In the genomic region with DNA sequence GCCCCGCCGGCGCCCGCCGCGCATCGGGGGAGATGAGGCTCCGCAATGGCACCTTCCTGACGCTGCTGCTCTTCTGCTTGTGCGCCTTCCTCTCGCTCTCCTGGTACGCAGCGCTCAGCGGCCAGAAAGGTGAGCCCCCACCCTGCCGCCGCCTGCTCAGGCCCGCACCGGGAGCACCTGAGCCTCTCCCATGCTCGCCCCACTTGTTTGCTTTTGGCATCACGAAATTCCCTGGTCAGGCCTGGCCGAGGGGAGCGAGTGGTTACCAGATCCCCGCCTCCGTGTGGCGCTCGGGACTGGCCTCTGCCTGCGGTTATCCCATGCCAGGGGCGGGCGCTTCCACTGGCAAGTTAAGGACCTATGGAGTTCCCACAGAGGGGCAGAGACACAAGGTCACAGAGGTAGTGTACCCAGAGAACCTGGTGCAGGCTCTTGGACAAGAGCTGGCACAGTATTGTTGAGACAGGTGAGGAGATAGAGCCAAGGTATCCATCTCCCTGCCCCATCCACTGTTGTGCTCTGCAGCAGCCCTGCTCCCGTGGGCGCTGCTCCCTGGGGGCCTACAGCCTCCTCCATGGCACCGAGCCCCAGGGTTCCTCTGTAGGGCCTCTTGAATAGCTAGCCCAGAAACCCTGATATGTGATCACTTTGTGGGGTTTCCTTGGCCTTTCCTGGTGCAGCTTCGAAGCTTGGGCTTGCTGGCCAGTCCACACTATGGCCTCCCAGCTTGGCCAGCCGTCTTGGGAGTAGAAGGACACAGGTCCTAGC, we compare ENCODE assay signal across 7 mouse cellular contexts. TPM values are rescaled to one million over a fixed set of nuclear protein-coding genes. Genes with fewer than 3 reads are reported as not detected.
DNase-seq lines count a peak whose midpoint lies in the region; ATAC-seq and TF ChIP-seq lines count a peak whose summit lies in the region.

No protein-coding gene starts in this region.

- H3K9ac ChIP-seq in ES-Bruce4 (ENCODE audit: low read depth, poor library complexity, severe bottlenecking): peak overlapping the region; percentile 85
- peak overlapping the region; percentile 89 for H3K9ac ChIP-seq in heart, embryonic 14.5 days (ENCODE audit: low read length)

- peak; percentile 13; the same call in 1 of the 2 replicates for ATAC-seq in heart, embryonic 14.5 days (ENCODE audit: insufficient number of reproducible peaks, insufficient read depth, low FRiP score, low read depth)

- TF ChIP-seq CTCF in C2C12 (IDR thresholded peaks at IDR 0.05; ENCODE audit: control insufficient read depth, insufficient read depth, insufficient read length) (no peak), ES-Bruce4 (IDR thresholded peaks at IDR 0.05; ENCODE audit: low read depth, low read length) (no peak)
- no peak for TF ChIP-seq CTCF in cortical plate, adult 2 months (IDR thresholded peaks at IDR 0.05; ENCODE audit: extremely low read depth, insufficient read depth, low read length)

- H3ac ChIP-seq in C2C12 (ENCODE audit: control insufficient read depth, insufficient read length, low read depth): peak overlapping the region; percentile 94

- H3K4me2 ChIP-seq in heart, embryonic 14.5 days (ENCODE audit: low read length): peak overlapping the region; percentile 82

- peaks cover 88% of the 10 kb centered on the region for H3K79me2 ChIP-seq in C2C12 (ENCODE audit: control insufficient read depth, insufficient read depth)

- TF ChIP-seq POLR2A in ES-Bruce4 (IDR thresholded peaks at IDR 0.05; ENCODE audit: insufficient read depth, low read length): no peak
- TF ChIP-seq POLR2A in cortical plate, adult 2 months (IDR thresholded peaks at IDR 0.05; ENCODE audit: extremely low read depth, insufficient read depth, low read length): no peak

- DNase-seq in kidney, postnatal 25 days: peak; percentile 64 to 85
- DNase-seq in midbrain, embryonic 10.5 days (ENCODE audit: low spot score): peak; percentile 55
- peak; percentile 40 for DNase-seq in thymus, postnatal 25 days

- H3K4me3 ChIP-seq in C2C12 (ENCODE audit: insufficient read depth, poor library complexity, severe bottlenecking) (peak overlapping the region; percentile 82), ES-Bruce4 (ENCODE audit: low read depth, low read length) (peak overlapping the region; percentile 64)
- H3K4me3 ChIP-seq in cortical plate, adult 2 months (ENCODE audit: insufficient read depth, low read length): peak overlapping the region; percentile 98
- peak overlapping the region; percentile 73 to 75 for H3K4me3 ChIP-seq in heart, embryonic 14.5 days (ENCODE audit: control insufficient read depth in 1 of 2, insufficient read depth in 1 of 2, low read depth in 1 of 2, low read length in 2 of 2)
- H3K4me3 ChIP-seq in midbrain, embryonic 10.5 days: peak overlapping the region; percentile 92

- H3K9me3 ChIP-seq in ES-Bruce4 (replicated peaks; ENCODE audit: control insufficient read depth, insufficient read depth, low read length, poor library complexity, severe bottlenecking): no peaks in the 10 kb centered on the region
- no peaks in the 10 kb centered on the region for H3K9me3 ChIP-seq in heart, embryonic 14.5 days (ENCODE audit: control insufficient read depth, low read length)
- H3K9me3 ChIP-seq in midbrain, embryonic 10.5 days (replicated peaks): no peaks in the 10 kb centered on the region

- WGBS in heart, embryonic 14.5 days: 3% methylated on average over 34 of the region's 34 CpGs
- WGBS in midbrain, embryonic 10.5 days: 4% methylated on average over 34 of the region's 34 CpGs

- H3K27me3 ChIP-seq in C2C12 (ENCODE audit: control insufficient read depth, insufficient read depth, insufficient read length): no peaks in the 10 kb centered on the region
- no peaks in the 10 kb centered on the region for H3K27me3 ChIP-seq in ES-Bruce4 (ENCODE audit: control insufficient read depth, insufficient read depth, low read length, poor library complexity, severe bottlenecking)
- no peaks in the 10 kb centered on the region for H3K27me3 ChIP-seq in heart, embryonic 14.5 days (ENCODE audit: control insufficient read depth, insufficient read depth, low read length)
- peaks cover 67% of the 10 kb centered on the region for H3K27me3 ChIP-seq in midbrain, embryonic 10.5 days (ENCODE audit: low read depth, poor library complexity, severe bottlenecking)

- H3K4me1 ChIP-seq in ES-Bruce4 (ENCODE audit: control insufficient read depth, insufficient read depth, low read length): peaks cover 8% of the 10 kb centered on the region
- peaks cover 8% of the 10 kb centered on the region; the same call in 1 of the 2 replicates for H3K4me1 ChIP-seq in cortical plate, adult 2 months (ENCODE audit: control insufficient read depth, insufficient read depth, low read length)
- peaks cover 11 to 26% of the 10 kb centered on the region in 2 experiments for H3K4me1 ChIP-seq in heart, embryonic 14.5 days (ENCODE audit: control insufficient read depth in 2 of 2, insufficient read depth in 2 of 2, low read length in 2 of 2)
- H3K4me1 ChIP-seq in midbrain, embryonic 10.5 days: peaks cover 65% of the 10 kb centered on the region

- no peak overlapping the region for H3K27ac ChIP-seq in ES-Bruce4 (ENCODE audit: insufficient read depth, low read length)
- H3K27ac ChIP-seq in cortical plate, adult 2 months (ENCODE audit: insufficient read depth, low read length): peak overlapping the region; percentile 73; the same call in 1 of the 2 replicates
- H3K27ac ChIP-seq in heart, embryonic 14.5 days (replicated peaks in 1 of 2; ENCODE audit: control insufficient read depth in 1 of 2, insufficient read depth in 1 of 2, low read depth in 2 of 2, low read length in 2 of 2): peak overlapping the region; percentile 43 to 69; a peak in 3 of 4 replicates
- peak overlapping the region; percentile 94 for H3K27ac ChIP-seq in midbrain, embryonic 10.5 days (replicated peaks)

- peaks cover 42% of the 10 kb centered on the region for H3K79me3 ChIP-seq in C2C12 (ENCODE audit: low read depth)

- TF ChIP-seq EP300 in ES-Bruce4 (IDR thresholded peaks at IDR 0.05; ENCODE audit: insufficient read depth, low read depth, low read length): no peak

- H3K36me3 ChIP-seq in C2C12 (ENCODE audit: control insufficient read depth, insufficient read depth) (peaks cover 41% of the 10 kb centered on the region), ES-Bruce4 (ENCODE audit: control insufficient read depth, insufficient read depth, low read length, poor library complexity, severe bottlenecking) (no peaks in the 10 kb centered on the region)
- H3K36me3 ChIP-seq in heart, embryonic 14.5 days (ENCODE audit: control insufficient read depth, insufficient read depth, low read length): peaks cover 5% of the 10 kb centered on the region; the same call in 1 of the 2 replicates
- 0 out of 2 replicates have a peak, but pooled peaks cover 2% of the 10 kb centered on the region for H3K36me3 ChIP-seq in midbrain, embryonic 10.5 days

TF ChIP-seq in C2C12, 6 proteins besides CTCF, POLR2A, EP300 and RAD21:
- TF ChIP-seq MYOD1 (IDR thresholded peaks at IDR 0.05; ENCODE audit: control insufficient read depth, insufficient read length, low read depth): no peak

RNA-seq across cellular contexts. Expression of gene Ltc4s, which starts 12.6 kb away (rescaled TPM):
- polyA plus RNA-seq in C2C12 (2012; fragmentation: generic; extraction: Trizol) (1.3 TPM), ES-Bruce4 (2011; ENCODE audit: insufficient read depth, insufficient read length, low read depth, missing spikeins) (2.7 and 3.1 TPM in 2 replicates)
- polyA plus RNA-seq in cortical plate, adult 2 months (2012; rRNA removed): 22.5 and 24.2 TPM in 2 replicates
- polyA plus RNA-seq in heart, embryonic 14.5 days (2014; fragmentation: Nextera tagmentation; extraction: Ambion mirVana): 1.8 and 1.9 TPM in 2 replicates
- polyA plus RNA-seq in midbrain, embryonic 10.5 days (2016; fragmentation: Nextera tagmentation; extraction: Ambion mirVana): 0.75 and 1.2 TPM in 2 replicates

RNA-seq across cellular contexts. Expression of gene Mgat4b, which starts 15.1 kb away (rescaled TPM):
- polyA plus RNA-seq in C2C12 (2012; fragmentation: generic; extraction: Trizol) (139 TPM), ES-Bruce4 (2011; ENCODE audit: insufficient read depth, insufficient read length, low read depth, missing spikeins) (30.8 and 37.0 TPM in 2 replicates)
- 56.6 and 61.1 TPM in 2 replicates for polyA plus RNA-seq in cortical plate, adult 2 months (2012; rRNA removed)
- polyA plus RNA-seq in heart, embryonic 14.5 days (2014; fragmentation: Nextera tagmentation; extraction: Ambion mirVana): 32.9 and 37.6 TPM in 2 replicates
- 12.1 and 18.1 TPM in 2 replicates for polyA plus RNA-seq in midbrain, embryonic 10.5 days (2016; fragmentation: Nextera tagmentation; extraction: Ambion mirVana)

RNA-seq across cellular contexts. Expression of gene Sqstm1, which starts 15.2 kb away (rescaled TPM):
- polyA plus RNA-seq in C2C12 (2012; fragmentation: generic; extraction: Trizol) (660 TPM), ES-Bruce4 (2011; ENCODE audit: insufficient read depth, insufficient read length, low read depth, missing spikeins) (208 and 259 TPM in 2 replicates)
- 410 and 414 TPM in 2 replicates for polyA plus RNA-seq in cortical plate, adult 2 months (2012; rRNA removed)
- 216 and 226 TPM in 2 replicates for polyA plus RNA-seq in heart, embryonic 14.5 days (2014; fragmentation: Nextera tagmentation; extraction: Ambion mirVana)
- polyA plus RNA-seq in midbrain, embryonic 10.5 days (2016; fragmentation: Nextera tagmentation; extraction: Ambion mirVana): 136 and 165 TPM in 2 replicates

RNA-seq across cellular contexts. Expression of gene Mrnip, which starts 51.6 kb away (rescaled TPM):
- polyA plus RNA-seq in C2C12 (2012; fragmentation: generic; extraction: Trizol) (4.7 TPM), ES-Bruce4 (2011; ENCODE audit: insufficient read depth, insufficient read length, low read depth, missing spikeins) (11.0 and 12.8 TPM in 2 replicates)
- polyA plus RNA-seq in cortical plate, adult 2 months (2012; rRNA removed): 23.7 and 24.9 TPM in 2 replicates
- 10.9 and 13.1 TPM in 2 replicates for polyA plus RNA-seq in heart, embryonic 14.5 days (2014; fragmentation: Nextera tagmentation; extraction: Ambion mirVana)
- 23.4 and 23.8 TPM in 2 replicates for polyA plus RNA-seq in midbrain, embryonic 10.5 days (2016; fragmentation: Nextera tagmentation; extraction: Ambion mirVana)
